Mouse (Mus musculus) neural tube, embryonic 12.5 days (tissue): ENCODE measurements at regions not wholly inside any gene's neighbourhood (a gene's known extent, or its start where the extent isn't known, plus 50 kb on each side); places are given as distances from the start of the nearest gene placed in this dataset.
"Not testable (repeated sequence)": the region's sequence is repeated elsewhere in the genome, so short reads cannot be mapped to it uniquely, and the experiment has no call there.

Experiments
- ATAC-seq: fragments of 200-750 bp; cut with Nextera tagmentation; 2 replicates; pipeline ENCODE4 v1.8.0; 2017; ENCODE audit warnings: low read depth, mild to moderate bottlenecking, moderate TSS enrichment, moderate library complexity; ENCODE audit not compliant: low FRiP score
- H3K27ac ChIP-seq: fragments of 300-500 bp; sonication (generic); 2 replicates; pipeline ENCODE4 v1.5.1; 2016
- H3K27me3 ChIP-seq: fragments of 300-500 bp; sonication (generic); replicated peaks from 2 replicates; pipeline ENCODE4 v1.6.1; 2016; ENCODE audit warnings: mild to moderate bottlenecking
- H3K36me3 ChIP-seq: fragments of 300-500 bp; sonication (generic); 2 replicates; pipeline ENCODE4 v1.6.1; 2016; ENCODE audit warnings: mild to moderate bottlenecking
- H3K4me1 ChIP-seq: fragments of 300-500 bp; sonication (generic); 2 replicates; pipeline ENCODE4 v1.6.1; 2016
- H3K4me2 ChIP-seq: fragments of 300-500 bp; sonication (generic); replicated peaks from 2 replicates; pipeline ENCODE4 v1.6.1; 2016; ENCODE audit warnings: mild to moderate bottlenecking
- H3K4me3 ChIP-seq: fragments of 300-500 bp; sonication (generic); 2 replicates; pipeline ENCODE4 v1.5.1; 2016
- H3K9ac ChIP-seq: fragments of 300-500 bp; sonication (generic); 2 replicates; pipeline ENCODE4 v1.6.1; 2016; ENCODE audit warnings: mild to moderate bottlenecking
- H3K9me3 ChIP-seq: fragments of 300-500 bp; sonication (generic); 2 replicates; pipeline ENCODE4 v1.6.1; 2016; ENCODE audit warnings: mild to moderate bottlenecking
- WGBS: fragments of 180-500 bp; shearing (Covaris S2); methylation state at CpG from one replicate; pipeline ENCODE4 v1.1.7; 2016; 5-methylcytosine and 5-hydroxymethylcytosine counted together

- not testable (repeated sequence) for H3K4me2 ChIP-seq, H3K27me3 ChIP-seq, H3K36me3 ChIP-seq, ATAC-seq, H3K4me3 ChIP-seq, H3K4me1 ChIP-seq, H3K27ac ChIP-seq, H3K9ac ChIP-seq
- peaks cover 55% of the 10 kb centered on the region for H3K9me3 ChIP-seq
- WGBS: 86% methylated on average over 8 of the region's 8 CpGs
Observed at GRCm38 (mm10) chrX:31775937-31776336, 59.0 kb upstream of the Btbd35f25 start.

- Histone ChIP-seq H3K4me2 (no peak overlapping the region), H3K27me3 (no peaks in the 10 kb centered on the region), H3K27ac (no peak overlapping the region), H3K4me1 (no peaks in the 10 kb centered on the region), H3K9ac (no peak overlapping the region), H3K36me3 (no peaks in the 10 kb centered on the region), H3K9me3 (peaks cover 56% of the 10 kb centered on the region), H3K4me3 (no peak overlapping the region)
- no peak for ATAC-seq
- WGBS: 89% methylated on average over 3 of the region's 3 CpGs
Observed at GRCm38 (mm10) chrX:31775255-31775654, 58.3 kb upstream of the Btbd35f25 start.
